Mouse (Mus musculus) testis, adult 2 months (tissue): ENCODE data around the gene Haus8.

Source experiments
- CTCF ChIP-seq: fragments of 200-500 bp; IDR thresholded peaks from 2 replicates; pipeline ENCODE4 v1.5.1; 2012; ENCODE audit warnings: low read depth, mild to moderate bottlenecking, inconsistent platforms, low read length, moderate library complexity; ENCODE audit not compliant: control insufficient read depth, insufficient read depth, insufficient replicate concordance
- POLR2A ChIP-seq: fragments of 200-500 bp; IDR thresholded peaks from 2 replicates; pipeline ENCODE4 v1.6.1; 2012; ENCODE audit warnings: low read depth, mild to moderate bottlenecking, inconsistent platforms, low read length, moderate library complexity; ENCODE audit not compliant: control insufficient read depth

- TF ChIP-seq POLR2A, result no peak
- TF ChIP-seq CTCF, result no peak
Measured at GRCm38 (mm10) chr8:71307913-71308312, 35.2 kb upstream of the Haus8 start.
